Comparison of ENCODE assay signal across 12 mouse cellular contexts in the genomic region with DNA sequence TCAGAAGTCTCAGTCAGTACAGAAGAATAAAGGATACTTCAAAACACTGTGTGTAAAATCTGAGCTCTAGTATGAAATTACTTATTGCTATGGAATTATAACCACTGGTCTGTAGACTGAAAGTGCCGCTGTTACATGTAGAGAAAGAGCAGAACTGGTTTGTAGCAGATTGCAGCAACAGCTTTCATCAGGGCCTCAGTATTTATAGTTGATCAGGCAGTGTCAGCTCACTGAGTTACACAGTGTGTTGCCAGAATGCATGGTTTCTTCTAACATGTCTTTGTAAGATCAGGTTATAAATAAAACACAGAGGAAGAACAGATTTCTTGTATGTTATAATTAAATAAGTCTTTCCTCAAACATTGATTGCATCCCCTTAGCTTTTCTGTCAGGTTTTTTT.
"Had no signal": no experiment of that assay in that cellular context is flagged by ENCODE, and none has a peak within 500 bp of the region (broad histone marks: within the 10 kb centered on the region; RNA-seq: fewer than 3 reads in every experiment).

No protein-coding gene starts in this region.

- H3K36me3 ChIP-seq: kidney, embryonic 15.5 days; limb, embryonic 13.5 days; neural tube, embryonic 15.5 days had no signal

- H3K9ac ChIP-seq: kidney, embryonic 15.5 days; limb, embryonic 13.5 days; liver, embryonic 14.5 days; neural tube, embryonic 15.5 days had no signal

- H3K9me3 ChIP-seq: kidney, embryonic 15.5 days; limb, embryonic 13.5 days; neural tube, embryonic 15.5 days had no signal

- H3K27me3 ChIP-seq: kidney, embryonic 15.5 days; limb, embryonic 13.5 days; neural tube, embryonic 15.5 days had no signal

- H3K4me3 ChIP-seq: kidney, embryonic 15.5 days; limb, embryonic 13.5 days; myocyte; neural tube, embryonic 15.5 days had no signal

- DNase-seq: kidney, postnatal 14 days; left cerebral cortex, postnatal 4 days; lung, adult 18-20 months; midbrain, embryonic 14.5 days; thymus, adult 18-20 months; thymus, postnatal 14 days had no signal

- H3K4me2 ChIP-seq: kidney, embryonic 15.5 days; limb, embryonic 13.5 days; neural tube, embryonic 15.5 days had no signal

- H3K4me1 ChIP-seq: kidney, embryonic 15.5 days; limb, embryonic 13.5 days; neural tube, embryonic 15.5 days had no signal

- H3K27ac ChIP-seq: kidney, embryonic 15.5 days; limb, embryonic 13.5 days; liver, embryonic 14.5 days; neural tube, embryonic 15.5 days; stomach, postnatal 0 days had no signal
